In genomic region chr12:79471868-79472267, GRCm38 (mm10) we compare ENCODE assay signal across 16 mouse cellular contexts.
DNase-seq lines count a peak whose midpoint lies in the region; ATAC-seq and TF ChIP-seq lines count a peak whose summit lies in the region.
"Had no signal": no experiment of that assay in that cellular context is flagged by ENCODE, and none has a peak within 500 bp of the region (broad histone marks: within the 10 kb centered on the region; RNA-seq: fewer than 3 reads in every experiment).

No protein-coding gene starts in this region.

- peak overlapping the region; percentile 69 for H3K27ac ChIP-seq in heart, postnatal 0 days (ENCODE audit: low read depth)
- H3K27ac ChIP-seq: limb, embryonic 12.5 days; midbrain, embryonic 10.5 days had no signal

- TF ChIP-seq CTCF in heart, postnatal 0 days (IDR thresholded peaks at IDR 0.05; ENCODE audit: low read depth): no peak

- H3K36me3 ChIP-seq in heart, postnatal 0 days (replicated peaks; ENCODE audit: control insufficient read depth, insufficient read depth, low read length): no peaks in the 10 kb centered on the region
- H3K36me3 ChIP-seq: limb, embryonic 12.5 days; midbrain, embryonic 10.5 days had no signal

- H3K9ac ChIP-seq in heart, postnatal 0 days (replicated peaks; ENCODE audit: low read depth, low read length): no peak overlapping the region
- H3K9ac ChIP-seq: forebrain, postnatal 0 days; limb, embryonic 12.5 days had no signal

- H3K27me3 ChIP-seq in heart, postnatal 0 days (ENCODE audit: control insufficient read depth, insufficient read depth, low read length): no peaks in the 10 kb centered on the region
- H3K27me3 ChIP-seq: CH12.LX; limb, embryonic 12.5 days had no signal

- intact Hi-C loops in heart, postnatal 25 days (cut with DNase I): no loop called here

- DNase-seq in heart, adult 8-10 months (ENCODE audit: low spot score): peak; percentile 26
- no peak for DNase-seq in heart, postnatal 25 days (ENCODE audit: low spot score)
- DNase-seq in 3134 (ENCODE audit: extremely low read depth, insufficient read length, low spot score) (peak; percentile 77), NIH3T3 (ENCODE audit: low read depth) (peak; percentile 96)
- DNase-seq in heart, postnatal 0 days (ENCODE audit: low spot score): peak; percentile 80
- no peak for DNase-seq in embryo, embryonic 11 days
- DNase-seq in layer of hippocampus, adult 9-11 months: no peak
- DNase-seq: cerebellum, adult 8-10 months; forebrain, postnatal 0 days; kidney, postnatal 10 days; layer of hippocampus, postnatal 36 days; thymus, postnatal 25 days had no signal

- 9% methylated on average over 2 of the region's 2 CpGs for WGBS in heart, postnatal 0 days

- H3K9me3 ChIP-seq in heart, postnatal 0 days (replicated peaks; ENCODE audit: control insufficient read depth, low read length): no peaks in the 10 kb centered on the region
- H3K9me3 ChIP-seq: midbrain, embryonic 10.5 days had no signal

- no peak overlapping the region for H3K4me2 ChIP-seq in heart, postnatal 0 days (ENCODE audit: low read depth, low read length)
- H3K4me2 ChIP-seq: limb, embryonic 12.5 days had no signal

- peak; percentile 85 for ATAC-seq in heart, postnatal 0 days (ENCODE audit: insufficient read depth, low read depth)
- ATAC-seq in erythroid progenitor cell, adult 5-6 weeks (replicated peaks; ENCODE audit: low FRiP score, poor library complexity, severe bottlenecking): no peak
- ATAC-seq: forebrain, postnatal 0 days had no signal

- TF ChIP-seq EP300 in heart, postnatal 0 days (IDR thresholded peaks at IDR 0.05; ENCODE audit: low read depth): no peak

- no peak overlapping the region for H3K4me3 ChIP-seq in heart, postnatal 0 days (ENCODE audit: low read depth, low read length)
- H3K4me3 ChIP-seq: limb, embryonic 12.5 days; midbrain, embryonic 10.5 days had no signal

- peaks cover 8% of the 10 kb centered on the region; the same call in 1 of the 2 replicates for H3K4me1 ChIP-seq in heart, postnatal 0 days (ENCODE audit: control insufficient read depth, insufficient read depth)

Comparison
In these comparisons a context has a peak if more than half of its experiments do, and no peak if none do; other contexts are left out.
1. DNase-seq: peak in heart, adult 8-10 months (single experiment), 3134 (single experiment), NIH3T3 (single experiment) and heart, postnatal 0 days (single experiment); none in heart, postnatal 25 days (single experiment), embryo, embryonic 11 days (single experiment) and layer of hippocampus, adult 9-11 months (single experiment).